Mouse (Mus musculus): ENCODE measurements around the gene Ssh2.

Ssh2 gene

DNA sequence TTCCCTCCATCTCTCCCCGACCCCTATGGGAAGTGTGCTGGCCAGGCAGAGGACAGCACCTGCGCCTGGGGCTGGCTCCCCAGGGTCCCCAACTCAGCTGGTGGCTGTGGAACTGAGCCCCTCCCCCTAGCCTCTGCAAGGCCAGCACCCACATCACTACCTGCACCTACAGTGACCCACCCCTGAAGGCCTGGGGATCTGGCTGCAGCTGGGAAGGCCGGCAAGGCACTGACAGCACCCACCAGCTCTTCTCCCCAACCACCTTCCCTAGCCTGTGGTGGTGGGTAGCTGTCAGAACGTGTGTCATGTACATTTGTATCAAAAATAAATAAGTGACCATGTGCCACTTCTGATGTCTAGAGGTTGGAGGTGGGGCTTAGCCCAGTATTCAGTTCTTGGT, 291.3 kb downstream of the Ssh2 start:
- no peak for DNase-seq (ENCODE audit: low spot score in 2 of 2)

GRCm38 (mm10) chr11:77508068-77509021, 292.3 kb downstream of the Ssh2 start:
- DNase-seq (ENCODE audit: low spot score in 2 of 2) = peak in 1 of 2 experiments; percentile 87

Data from left cerebral cortex, adult 9 months (tissue).